Mouse (Mus musculus) MEL-GATA-1-ER (cell line): ENCODE measurements around the gene Sytl3.
"Not testable (repeated sequence)": the region's sequence is repeated elsewhere in the genome, so short reads cannot be mapped to it uniquely, and the experiment has no call there.

Source experiments
- DNase-seq: peaks from one replicate; pipeline ENCODE4 v3.0.0-alpha.2; 2012; ENCODE audit warnings: low read depth; ENCODE audit errors: extremely low read depth

Sytl3 gene

GRCm38 (mm10) chr17:6645668-6646067, 13.2 kb upstream of the Sytl3 start:
- DNase-seq = not testable (repeated sequence)

DNA sequence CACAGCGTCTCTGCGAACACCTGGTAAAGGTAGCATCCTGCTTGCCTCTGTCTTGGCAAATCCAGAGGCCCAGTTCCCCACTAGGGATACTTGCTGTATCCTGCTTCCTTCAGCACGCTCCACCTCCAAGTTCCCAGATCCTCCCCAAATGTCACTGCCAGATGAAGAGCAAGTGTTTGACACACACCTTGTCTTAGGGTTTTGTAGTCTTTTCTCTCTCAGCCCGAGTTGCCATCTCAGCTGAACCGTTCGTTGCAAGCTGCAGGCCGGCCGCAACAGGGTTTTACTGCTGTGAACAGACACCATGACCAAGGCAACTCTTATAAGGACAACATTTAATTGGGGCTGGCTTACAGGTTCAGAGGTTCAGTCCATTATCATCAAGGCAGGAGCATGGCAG, 12.1 kb upstream of the Sytl3 start:
- not testable (repeated sequence) for DNase-seq

GRCm38 (mm10) chr17:6647452-6647851, 11.4 kb upstream of the Sytl3 start:
- not testable (repeated sequence) for DNase-seq

DNA sequence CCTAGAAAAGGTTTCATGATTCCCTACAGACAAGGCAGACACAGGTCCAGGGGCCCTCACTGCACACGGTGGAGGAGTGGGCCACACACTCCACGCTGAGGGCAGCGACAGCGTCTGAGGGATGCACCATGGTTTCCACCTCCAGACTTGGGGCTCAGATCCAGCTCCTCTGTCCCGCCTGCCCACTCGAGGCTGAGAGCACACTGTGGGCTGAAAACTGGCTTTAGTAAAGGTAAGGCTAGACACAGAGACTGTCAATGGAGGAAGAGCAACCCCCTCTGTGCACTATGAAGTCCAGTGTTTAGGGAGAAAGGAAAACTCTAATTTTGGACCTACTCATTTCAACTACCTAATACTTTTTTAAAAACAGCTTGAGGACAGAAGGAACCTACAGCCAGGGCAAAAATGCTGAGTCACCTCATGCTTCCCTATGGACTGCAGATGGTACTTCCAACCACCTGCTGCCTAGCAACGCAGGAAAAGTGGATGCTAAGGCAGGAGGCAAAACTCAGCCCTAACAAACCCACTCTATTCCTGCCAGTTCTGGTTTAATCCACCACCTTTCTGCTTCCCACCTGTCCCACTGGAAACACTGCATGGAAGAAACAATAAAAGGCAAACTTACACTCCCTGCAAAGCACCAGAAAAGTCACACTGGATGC, 7.9 kb upstream of the Sytl3 start:
- DNase-seq = not testable (repeated sequence)

GRCm38 (mm10) chr17:6653341-6653946, 5.4 kb upstream of the Sytl3 start:
- not testable (repeated sequence) for DNase-seq

DNA sequence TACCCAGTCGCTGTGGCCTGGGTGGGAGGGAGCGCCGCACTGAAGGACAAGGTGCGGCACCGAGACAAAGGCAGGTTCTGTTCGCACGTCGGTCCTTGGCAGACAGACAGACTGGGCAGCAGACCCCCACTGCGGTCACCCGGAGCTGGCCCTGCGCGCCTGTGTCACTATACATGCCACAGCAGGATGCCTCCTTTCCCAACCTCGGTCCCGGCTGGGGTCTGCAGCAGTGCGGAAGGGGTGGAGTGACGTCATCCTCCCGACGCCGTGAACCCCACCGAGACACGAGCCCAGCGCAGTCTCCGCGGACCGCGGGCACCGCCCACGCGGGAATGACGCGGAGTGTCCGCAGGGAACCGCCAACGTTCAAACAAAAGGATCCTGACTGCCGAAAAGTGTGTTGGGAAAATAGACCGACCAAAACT, 3.8 kb upstream of the Sytl3 start:
- DNase-seq = peak; percentile 42

DNA sequence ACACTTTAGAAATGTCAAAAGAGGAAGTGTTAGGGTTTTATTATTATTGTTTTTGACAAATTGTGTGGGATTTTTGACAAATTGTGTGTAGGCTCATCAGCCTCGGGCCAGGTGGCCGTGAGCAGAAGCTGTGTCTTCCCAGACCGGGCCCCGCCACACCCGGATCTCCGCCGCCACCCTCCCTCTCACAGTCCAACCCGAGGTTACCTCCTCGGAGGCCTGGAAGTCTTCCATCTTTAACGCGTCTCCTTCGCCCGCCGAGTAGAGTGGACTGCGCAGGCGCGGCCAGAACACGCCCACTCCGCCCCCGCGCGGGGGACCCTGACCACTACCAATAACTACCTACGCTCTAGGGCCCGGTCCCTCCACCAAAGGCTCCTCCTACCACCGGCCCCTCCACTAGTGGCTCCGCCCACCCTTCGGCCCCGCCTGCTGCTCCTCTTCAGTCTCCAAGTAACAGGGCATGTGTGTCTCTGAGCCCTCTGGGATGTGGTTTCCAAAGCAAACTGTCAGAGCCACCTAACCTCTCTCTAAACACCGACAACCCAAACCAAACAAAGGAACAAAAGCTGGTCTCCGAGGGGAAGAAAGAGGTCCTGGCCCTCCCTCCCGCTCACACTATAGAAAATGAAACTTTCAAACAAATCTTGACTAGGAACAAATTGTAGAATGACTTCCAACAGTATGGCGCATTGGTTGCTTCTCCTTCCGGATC, 3.2 kb upstream of the Sytl3 start, which contains the start of gene Dynlt1f:
Gene Dynlt1f, minus strand, starts transcription at position 334 of the 715 bp plus-strand sequence.
- DNase-seq = peak; percentile 34

GRCm38 (mm10) chr17:6656471-6656870, 2.4 kb upstream of the Sytl3 start:
- DNase-seq = not testable (repeated sequence)

- not testable (repeated sequence) for DNase-seq
Observed at GRCm38 (mm10) chr17:6660589-6660988, 1.7 kb downstream of the Sytl3 start.

DNA sequence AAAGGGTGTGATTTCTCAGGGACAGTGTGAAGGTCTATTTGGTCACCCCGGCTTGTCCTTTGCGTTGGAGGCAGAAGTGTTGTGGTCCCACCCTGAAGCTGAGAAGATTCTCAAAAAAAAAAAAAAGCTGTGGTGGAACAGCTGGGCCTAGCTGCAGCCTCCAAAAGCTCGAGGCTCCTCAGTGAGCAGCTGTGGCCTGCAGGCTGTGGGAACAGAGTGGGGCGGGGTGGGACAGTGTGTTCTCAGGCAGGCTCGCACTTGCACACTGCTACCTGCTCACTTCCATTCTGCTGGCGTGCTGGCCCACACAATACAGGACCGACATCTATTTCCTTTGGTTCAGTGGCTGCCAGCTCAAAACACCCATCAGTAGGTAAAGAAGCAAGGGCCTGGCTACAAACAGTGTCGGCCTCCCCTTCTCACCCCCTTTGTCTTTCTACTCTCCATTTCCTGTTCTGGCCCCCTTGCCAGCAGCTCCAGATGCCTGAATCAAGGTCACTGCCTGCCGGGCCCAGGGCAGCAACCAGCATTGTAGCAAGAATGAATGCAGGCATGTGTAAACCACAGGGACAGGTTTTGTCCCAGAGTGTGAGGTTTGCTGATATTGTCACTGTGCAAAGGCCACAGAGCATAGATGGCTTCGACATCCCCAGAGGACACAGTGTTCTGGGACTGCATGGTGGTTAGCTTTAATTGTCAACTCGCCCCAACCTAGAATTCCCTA, 2.4 kb downstream of the Sytl3 start:
- DNase-seq = not testable (repeated sequence)

GRCm38 (mm10) chr17:6662840-6663239, 3.9 kb downstream of the Sytl3 start:
- DNase-seq = not testable (repeated sequence)

DNA sequence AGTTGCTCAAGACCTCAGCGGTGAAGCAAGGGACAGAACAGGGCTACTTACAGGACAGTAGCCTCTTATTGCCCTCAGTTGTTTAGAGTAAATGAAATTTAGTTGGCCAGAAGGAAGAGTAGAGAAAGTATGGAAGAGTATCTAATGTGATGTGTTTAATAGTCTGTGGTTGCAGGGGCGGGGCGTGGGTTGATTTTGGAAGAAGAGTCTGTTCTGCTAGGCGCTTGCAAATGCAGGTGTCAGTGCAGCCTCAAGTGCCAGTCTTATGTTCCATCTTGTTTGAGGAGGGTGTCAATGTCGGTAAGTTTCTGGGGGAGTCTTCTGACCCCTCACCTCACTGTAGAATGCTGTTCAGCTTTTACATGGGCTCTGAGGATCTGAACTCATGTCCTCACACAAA, 6.5 kb downstream of the Sytl3 start:
- not testable (repeated sequence) for DNase-seq

DNA sequence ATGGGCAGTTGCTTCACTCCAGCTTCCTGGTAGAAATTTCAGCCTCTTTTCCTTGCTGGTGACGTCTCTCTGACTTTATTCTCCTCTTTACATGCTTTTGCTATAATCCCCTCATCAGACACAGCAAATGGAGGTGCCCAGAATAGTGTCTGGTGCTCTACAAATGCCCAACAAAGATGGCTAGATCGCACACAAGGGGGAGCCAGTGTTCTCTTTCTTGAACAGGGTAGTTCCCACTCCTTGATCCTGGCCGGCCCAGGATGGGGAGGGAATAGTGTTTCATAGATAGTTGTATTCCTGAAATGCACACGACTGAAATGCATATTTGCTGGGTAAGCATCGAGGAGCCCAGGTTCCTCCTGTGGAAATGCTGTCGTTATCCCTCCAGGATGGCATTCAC, 9.6 kb downstream of the Sytl3 start:
- not testable (repeated sequence) for DNase-seq

GRCm38 (mm10) chr17:6674297-6674696, 15.4 kb downstream of the Sytl3 start:
- not testable (repeated sequence) for DNase-seq

- DNase-seq = not testable (repeated sequence)
Observed at GRCm38 (mm10) chr17:6678063-6678462, 19.2 kb downstream of the Sytl3 start.

GRCm38 (mm10) chr17:6681721-6682120, 22.8 kb downstream of the Sytl3 start:
- DNase-seq = not testable (repeated sequence)

DNA sequence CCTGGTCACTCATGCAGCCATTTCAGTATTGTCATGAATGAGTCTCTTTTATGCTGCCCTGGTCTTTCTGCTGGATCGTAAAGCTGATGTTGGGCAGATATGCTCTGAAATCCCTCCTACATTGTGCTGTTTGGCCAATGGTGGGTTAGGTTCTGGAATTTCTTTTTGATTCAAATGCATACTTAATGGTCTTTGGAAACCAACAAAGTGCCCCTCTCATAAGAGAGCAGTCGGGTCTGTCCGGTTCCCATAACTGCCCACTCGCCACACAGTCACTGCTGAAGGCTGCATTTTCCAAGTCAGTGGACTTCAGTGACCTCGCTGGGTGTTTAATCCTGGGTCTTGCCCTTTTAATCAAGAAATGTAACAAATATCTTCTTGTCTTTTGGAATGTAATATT, 24.8 kb downstream of the Sytl3 start:
- DNase-seq = not testable (repeated sequence)

- not testable (repeated sequence) for DNase-seq
Observed at GRCm38 (mm10) chr17:6684464-6685287, 25.8 kb downstream of the Sytl3 start.

DNA sequence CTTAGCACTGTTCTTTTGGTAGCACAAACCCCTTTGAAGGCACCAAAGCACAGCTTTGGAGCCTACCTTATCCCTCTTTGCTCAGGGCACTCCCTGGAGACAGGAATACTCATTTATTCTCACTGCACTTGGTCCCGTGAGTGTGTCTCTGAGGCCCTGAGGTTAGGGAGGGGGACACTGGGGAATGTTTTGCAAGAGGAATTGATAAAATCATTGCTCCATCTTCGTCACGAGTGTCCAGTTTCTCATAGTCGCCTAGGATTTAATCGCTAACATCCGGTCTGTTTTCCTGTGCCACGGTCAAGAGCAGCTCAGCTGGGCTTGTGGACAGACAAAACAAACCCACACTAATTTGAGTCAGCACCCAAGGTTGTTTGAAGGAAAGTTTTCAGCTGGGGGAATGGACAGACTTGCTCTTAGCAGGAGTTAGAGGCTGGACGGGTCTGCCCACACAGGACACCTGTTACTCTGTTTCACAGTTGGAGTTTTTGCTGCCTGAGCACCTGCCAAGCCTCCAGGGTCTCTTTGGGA, 26.5 kb downstream of the Sytl3 start:
- DNase-seq = not testable (repeated sequence)

- not testable (repeated sequence) for DNase-seq
Observed at GRCm38 (mm10) chr17:6686299-6686971, 27.5 kb downstream of the Sytl3 start.
